Mouse (Mus musculus): ENCODE data around the gene Borcs5.
A peak's percentile ranks its signal among the peaks of the same experiment; 100 is the strongest.
"Not testable (repeated sequence)": the region's sequence is repeated elsewhere in the genome, so short reads cannot be mapped to it uniquely, and the experiment has no call there.

The Borcs5 gene

DNA sequence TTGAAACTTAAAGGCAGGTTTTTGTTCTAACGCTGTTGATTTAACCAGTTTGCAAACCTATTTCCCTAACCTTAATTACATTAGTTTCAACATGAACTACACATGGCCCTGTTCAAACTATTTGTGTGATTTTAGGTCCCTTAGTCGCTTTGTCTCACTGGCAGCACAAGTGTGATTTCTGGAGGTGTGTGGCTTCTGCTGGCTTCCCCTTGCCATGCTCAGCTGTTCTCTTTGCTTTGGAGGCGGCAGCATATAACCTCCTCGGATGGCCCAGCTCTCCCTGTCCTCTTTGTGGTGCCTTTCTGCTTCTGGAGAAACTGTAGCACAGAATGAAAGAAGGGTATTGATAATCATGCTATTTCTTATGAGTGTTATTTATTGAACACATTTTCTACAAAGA lies 38.2 kb downstream of the Borcs5 start:
- DNase-seq, result no peak

GRCm38 (mm10) chr6:134678037-134678436 lies 38.7 kb downstream of the Borcs5 start:
- DNase-seq, result no peak

DNA sequence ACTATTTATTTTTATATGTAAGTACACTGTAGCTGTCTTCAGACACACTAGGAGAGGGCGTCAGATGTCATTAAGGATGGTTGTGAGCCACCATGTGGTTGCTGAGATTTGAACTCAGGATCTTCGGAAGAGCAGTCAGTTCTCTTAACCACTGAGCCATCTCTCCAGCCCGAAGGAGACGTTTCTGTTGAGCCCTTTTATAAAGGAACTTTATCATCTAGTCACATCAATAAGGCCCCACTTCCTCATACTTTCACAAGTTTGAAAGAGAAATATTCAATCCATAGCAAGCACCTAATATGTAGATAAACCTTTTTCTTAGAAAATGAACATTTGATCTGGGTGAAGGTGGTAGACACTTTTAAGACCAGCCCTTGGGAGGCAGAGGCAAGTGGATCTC lies 40.0 kb downstream of the Borcs5 start:
- not testable (repeated sequence) for DNase-seq

DNA sequence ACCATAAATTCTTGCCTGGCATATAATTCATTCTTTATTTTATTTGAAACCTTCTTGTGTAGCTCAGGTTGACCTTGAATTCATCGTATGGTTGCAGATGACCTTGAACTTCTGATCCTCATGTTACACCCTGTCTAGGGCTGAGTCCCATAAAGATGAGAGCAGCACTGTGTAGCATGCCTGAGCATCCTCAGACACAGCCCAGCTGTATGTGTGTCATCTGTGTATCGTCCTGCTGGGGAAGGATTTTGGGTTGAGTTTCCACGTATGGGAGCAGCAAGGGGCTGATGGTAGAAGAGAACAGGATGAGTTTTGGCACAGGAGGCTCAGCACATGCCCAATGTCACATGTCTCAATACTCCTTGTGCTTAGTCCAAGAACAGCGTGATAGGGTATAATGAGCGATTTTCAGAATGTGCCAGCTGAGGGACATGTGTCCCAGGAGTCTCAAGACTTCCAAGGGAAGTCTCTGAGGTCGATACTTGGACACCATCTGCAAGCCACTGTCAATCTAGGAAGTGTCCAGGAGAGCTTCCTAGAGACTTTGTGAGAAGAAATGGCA lies 45.1 kb downstream of the Borcs5 start:
- no peak for DNase-seq

GRCm38 (mm10) chr6:134685040-134685439 lies 45.7 kb downstream of the Borcs5 start:
- no peak for DNase-seq

DNA sequence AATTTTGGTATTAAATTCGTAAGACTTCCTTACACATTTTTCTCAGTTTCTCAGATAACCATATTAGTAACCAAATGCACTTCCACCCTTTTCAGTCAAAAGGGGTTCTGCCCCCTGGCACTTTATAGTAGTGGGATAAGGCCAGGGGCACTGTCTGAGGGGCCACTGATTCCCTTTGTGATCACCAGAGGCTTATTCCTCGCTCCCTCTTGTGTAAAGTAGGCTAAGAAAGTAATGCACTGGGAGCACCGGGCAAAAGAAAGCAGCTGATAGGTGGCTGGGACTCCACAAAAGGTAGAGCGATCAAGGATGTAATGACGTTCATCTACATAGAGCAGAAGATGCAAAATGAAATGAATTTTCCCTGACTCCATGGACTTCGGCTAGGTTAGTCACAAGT lies 46.2 kb downstream of the Borcs5 start:
- DNase-seq, result no peak

- no peak for DNase-seq
Measured at GRCm38 (mm10) chr6:134694498-134694897, 55.2 kb downstream of the Borcs5 start.

- DNase-seq, result no peak
Measured at GRCm38 (mm10) chr6:134694988-134695387, 55.7 kb downstream of the Borcs5 start.

- DNase-seq, result no peak
Measured at GRCm38 (mm10) chr6:134695625-134696024, 56.3 kb downstream of the Borcs5 start.

DNA sequence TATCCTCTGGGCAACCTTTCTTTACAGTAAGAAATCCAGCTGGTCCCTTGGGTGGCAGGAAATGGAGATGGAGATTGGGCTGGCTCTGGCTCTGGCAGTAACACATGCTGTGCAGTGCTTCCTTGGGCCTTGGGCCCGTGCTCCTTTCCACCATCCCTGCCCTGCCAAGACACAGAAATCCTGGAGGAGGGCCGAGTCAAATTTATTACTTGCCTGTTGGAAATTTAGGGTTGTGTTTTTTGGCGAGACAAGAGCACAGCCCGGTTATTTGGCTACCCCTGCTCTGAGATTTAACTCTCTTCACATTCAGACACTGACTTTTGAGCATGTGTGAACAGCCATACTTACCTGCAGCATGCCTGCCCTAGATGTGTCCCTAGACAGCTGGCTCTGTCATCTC lies 56.8 kb downstream of the Borcs5 start:
- peak; percentile 47 for DNase-seq

- DNase-seq, result no peak
Measured at GRCm38 (mm10) chr6:134696554-134696953, 57.2 kb downstream of the Borcs5 start.

DNA sequence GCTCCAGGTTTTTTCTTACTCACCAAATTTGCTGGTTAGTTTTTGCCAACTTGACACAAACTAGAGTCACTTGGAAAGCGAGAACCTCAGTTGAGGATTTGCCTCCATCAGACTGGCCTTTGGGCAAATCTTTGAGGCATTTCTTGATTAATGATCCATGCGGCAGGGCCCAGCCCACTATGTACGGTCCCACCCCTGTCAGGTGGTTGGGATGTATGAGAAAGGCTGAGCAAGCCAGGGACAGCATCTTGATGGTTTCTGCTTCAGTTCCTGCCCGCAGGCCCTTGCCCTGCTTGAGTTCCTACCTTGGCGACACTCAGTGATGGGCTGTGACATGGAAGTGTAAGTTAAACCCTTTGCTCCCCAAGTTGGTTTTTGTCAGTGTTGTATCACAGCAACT lies 58.9 kb downstream of the Borcs5 start:
- no peak for DNase-seq

DNA sequence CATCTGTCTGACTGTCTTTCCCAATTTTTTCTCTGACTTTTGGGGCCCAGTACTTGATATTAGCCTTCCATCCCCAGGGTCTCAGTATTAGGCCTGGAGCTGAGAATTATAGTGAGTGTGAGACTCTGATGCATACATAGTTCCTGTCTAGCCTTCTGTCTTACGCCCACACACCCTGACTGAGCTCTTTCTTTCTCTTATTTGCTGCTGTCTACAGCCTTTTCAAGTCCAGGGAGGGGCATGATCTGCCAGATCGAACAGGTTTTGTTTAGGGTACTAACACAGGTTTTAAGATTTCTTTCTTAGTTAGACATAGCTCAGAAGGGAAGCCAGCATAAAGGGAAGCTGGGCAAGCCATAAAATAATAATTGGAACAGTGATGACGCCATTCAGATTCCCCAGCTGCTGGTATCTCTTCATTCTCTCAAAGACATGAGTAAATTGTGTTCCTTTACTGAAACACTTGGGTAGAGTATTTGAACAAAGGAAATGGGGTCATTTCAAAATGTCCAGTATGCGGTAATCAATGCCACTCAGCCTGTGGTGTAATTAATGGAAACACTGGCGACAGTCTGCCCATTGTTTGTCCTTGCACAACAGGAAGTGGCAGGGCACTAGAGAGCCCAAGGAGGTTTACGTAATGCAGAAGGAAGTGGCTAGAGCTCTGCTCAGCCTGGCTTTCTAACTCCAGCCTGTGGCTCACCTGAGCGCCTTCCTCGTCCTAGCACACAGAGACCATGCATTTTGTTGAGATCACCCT lies 61.3 kb downstream of the Borcs5 start:
- peak; percentile 25 for DNase-seq

DNA sequence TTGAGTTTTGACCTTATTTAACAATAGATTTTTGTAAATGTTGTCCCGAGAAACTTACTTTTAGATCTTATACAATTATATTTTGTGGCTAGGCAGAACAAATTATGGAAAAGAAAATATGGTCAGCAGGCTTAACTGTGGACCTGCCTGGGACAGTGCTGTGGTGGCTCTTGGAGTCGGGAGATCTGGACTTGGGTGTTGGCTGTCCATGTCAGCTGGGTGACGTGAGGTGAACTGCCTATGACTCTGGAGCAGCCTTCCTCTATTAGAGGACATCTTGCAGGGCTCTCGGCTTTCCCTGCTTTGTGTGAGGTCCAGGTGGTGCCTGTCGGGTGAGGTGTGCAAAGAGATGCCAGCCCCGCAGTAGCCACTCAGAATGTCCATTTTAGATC lies 61.9 kb downstream of the Borcs5 start:
- no peak for DNase-seq

DNA sequence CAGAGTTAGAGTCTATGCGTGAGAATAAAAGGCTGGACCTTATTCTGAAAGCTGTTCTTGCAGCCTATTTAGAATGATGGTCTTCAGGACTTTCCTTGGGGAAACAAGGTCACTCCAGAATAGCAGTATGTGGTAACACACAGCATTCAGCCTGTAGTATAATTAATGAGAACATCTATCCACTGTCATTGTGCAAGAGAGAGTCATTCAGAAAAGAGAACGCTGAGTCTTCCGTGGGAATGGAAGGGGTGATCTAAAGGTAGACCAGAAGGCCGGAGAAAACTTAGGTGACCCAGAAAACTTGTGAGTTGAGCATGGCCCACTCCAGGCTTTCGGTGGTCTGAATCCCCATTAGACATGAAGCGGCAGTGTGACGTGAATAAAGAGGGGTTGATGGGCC lies 62.9 kb downstream of the Borcs5 start:
- no peak for DNase-seq

DNA sequence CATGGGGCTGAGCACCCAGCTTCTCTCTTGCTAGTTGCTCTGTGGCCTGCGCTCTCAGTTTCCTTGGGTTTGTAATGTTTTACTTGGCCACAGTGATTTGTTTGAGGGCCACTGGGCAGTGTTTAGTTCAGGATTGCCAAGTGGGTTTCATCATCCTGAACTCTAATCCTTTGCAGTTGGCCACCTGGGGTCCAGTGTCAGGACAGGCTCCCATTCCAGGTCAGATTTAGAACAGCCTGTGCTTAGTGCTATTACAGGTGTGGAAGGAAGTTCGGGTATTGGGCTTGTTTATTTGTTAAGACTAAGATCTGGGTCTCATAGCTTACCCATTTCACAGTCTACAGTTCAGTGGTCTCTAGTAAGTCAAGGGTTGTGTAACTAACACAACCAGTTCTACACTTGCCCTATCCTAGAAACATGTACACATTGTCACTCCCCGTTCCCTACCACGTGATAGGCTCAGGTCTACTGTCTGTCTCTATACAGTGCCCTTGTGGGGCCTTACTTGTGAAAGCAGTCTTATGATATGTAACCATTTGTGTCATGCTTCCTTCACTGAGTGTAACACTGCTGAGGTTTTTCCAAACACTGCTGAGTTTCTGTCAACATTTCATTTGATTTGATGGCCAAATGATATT lies 63.9 kb downstream of the Borcs5 start:
- DNase-seq, result peak; percentile 27

DNA sequence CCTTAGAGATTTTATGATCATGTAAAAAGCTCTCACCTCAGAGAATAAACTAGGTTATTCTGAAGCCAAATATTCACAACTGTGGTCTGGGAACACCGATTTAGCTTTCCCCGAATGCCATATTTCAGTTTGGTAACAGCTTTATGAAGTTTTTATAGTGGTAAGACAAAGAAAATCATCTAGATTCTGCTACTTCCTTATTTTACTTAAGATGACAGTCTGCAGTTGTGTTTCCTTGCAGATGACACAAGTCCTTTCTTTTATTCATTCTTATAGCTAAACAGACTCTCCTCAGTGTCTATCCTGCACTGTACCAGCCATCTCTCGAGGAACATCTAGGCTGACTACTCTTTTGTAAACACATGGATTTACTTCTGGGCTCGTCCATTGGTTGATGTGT lies 67.2 kb downstream of the Borcs5 start:
- no peak for DNase-seq

DNA sequence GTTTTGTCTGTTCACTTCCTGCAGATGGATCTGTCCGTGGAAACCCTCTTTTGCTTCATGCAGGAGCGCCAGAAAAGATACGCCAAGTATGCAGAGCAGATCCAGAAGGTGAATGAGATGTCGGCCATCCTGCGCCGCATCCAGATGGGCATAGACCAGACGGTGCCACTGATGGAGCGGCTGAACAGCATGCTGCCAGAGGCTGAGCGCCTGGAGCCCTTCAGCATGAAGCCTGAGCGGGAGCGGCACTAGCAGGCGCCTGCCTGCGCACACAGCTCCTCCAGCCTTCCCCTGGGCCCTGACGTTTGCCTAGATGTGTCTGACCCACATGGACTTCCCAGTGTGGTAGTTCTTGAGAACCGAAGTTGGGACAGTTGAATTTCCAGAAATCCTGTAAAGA lies 70.7 kb downstream of the Borcs5 start:
- DNase-seq, result no peak

DNA sequence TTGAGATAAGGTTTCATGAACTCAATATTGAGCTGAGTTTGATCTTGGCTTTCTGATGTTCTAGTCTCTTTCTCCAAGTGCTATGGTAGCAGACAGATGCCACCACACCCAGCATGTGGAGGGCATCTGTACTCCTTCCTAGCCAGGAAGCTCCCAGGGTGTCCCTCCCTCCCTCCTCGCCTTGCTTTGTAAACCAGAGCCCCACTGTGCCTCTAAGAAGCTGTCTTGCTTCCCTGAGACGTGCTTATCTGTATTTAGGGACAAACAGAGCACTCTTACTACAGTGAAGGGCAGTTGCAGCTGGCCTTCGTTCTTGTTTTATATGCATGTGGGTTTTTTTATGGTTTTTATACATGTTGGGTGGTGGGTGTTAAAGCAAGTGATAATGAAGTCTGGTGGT lies 74.0 kb downstream of the Borcs5 start:
- DNase-seq, result no peak

GRCm38 (mm10) chr6:134713897-134714296 lies 74.6 kb downstream of the Borcs5 start:
- DNase-seq, result no peak

GRCm38 (mm10) chr6:134716168-134716587 lies 76.9 kb downstream of the Borcs5 start:
- DNase-seq, result no peak

- DNase-seq, result no peak
Measured at GRCm38 (mm10) chr6:134717886-134718667, 78.8 kb downstream of the Borcs5 start.

- DNase-seq, result peak; percentile 52
Measured at GRCm38 (mm10) chr6:134718668-134719065, 79.4 kb downstream of the Borcs5 start.

DNA sequence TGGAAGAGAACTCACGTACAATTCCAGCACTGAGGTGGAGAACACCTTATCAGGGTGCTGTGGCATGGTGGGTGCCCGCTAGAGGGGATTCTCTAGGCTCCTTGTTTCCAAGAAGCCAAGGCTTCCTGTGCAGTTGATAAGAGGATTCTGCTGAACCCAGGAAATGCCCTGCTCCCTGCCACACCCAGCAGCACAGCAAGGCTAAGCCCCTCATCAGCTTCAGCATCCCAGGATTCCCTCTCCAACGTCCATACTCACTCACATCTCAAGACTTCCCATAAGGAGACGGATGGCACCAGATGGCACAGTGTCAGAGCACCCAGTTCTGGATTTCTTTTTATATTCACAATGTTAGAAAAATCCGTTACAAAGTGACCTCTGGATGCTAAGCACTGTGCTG lies 79.8 kb downstream of the Borcs5 start:
- DNase-seq, result no peak
